Mouse (Mus musculus): ENCODE data around the gene Dcst2. TPM values are rescaled to one million over a fixed set of nuclear protein-coding genes. Genes with fewer than 3 reads are reported as not detected.
A peak's percentile ranks its signal among the peaks of the same experiment; 100 is the strongest.

Dcst2 gene
- total RNA-seq, 2 experiments from 2014 or later = 0.34 to 0.35 TPM

GRCm38 (mm10) chr3:89383651-89384255 lies 22.0 kb downstream of the Dcst2 start:
- no peak for DNase-seq (ENCODE audit: low spot score in 2 of 2)
- intact Hi-C loops (cut with DNase I) = no loop called here

DNA sequence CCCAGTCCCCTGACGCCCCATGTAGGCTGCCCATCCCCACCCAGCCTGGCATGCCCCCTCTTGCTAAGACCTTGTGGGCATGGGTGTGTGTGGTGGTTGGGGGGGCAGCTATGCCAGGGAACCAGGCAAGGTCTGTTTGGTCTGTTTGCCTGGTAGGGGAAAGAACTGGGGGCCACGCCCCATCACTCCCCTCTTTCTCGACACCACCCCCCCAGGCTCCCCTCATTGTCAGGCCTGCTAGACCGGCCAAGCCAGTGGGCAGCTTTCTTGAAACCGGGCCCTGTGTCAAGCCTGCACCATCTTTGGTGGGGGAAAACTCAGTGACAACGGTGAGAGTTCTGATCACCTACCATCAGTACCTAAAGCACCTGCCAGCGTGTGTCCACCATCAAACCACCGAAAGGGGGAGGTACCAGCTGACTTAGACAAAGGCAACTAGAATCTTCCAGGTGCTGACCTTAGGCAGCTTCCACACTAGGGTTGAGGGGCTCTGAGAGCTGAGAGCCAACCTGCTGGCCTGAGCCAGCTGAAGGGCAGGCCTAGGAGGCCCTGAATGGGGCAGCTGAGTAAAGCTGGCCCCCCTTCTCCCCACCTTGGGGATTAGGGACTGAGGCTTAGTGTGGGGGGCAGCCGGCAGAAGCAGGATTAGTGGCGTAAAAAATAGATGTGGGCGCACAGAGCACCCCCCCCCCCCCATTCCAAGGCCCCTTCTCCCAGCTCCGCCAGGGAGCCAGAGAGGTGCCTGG lies 22.7 kb downstream of the Dcst2 start:
- intact Hi-C loops (cut with DNase I) = no loop called here
- DNase-seq (ENCODE audit: low spot score in 2 of 2) = no peak

DNA sequence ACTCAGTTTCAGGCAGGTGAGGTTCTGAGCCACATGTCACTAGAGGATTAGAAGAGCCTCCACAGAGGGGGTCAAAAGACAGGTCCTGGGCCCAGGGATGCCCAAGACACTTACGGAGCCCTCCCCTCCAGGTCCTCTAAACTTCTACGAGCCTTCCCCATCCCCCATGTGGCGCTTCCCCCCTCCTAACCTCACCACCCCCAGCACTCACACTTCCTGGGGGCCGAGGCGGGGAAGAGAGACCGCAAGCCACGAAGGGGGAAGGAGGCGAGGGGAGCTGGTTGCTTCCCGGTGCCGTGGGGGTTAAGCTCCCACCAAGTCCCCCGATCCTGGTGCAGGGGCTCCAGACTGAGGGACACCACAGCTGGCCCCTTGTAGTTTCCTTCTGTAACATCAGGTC lies 23.7 kb downstream of the Dcst2 start:
- DNase-seq (ENCODE audit: low spot score in 2 of 2) = no peak
- intact Hi-C loops (cut with DNase I) = no loop called here

DNA sequence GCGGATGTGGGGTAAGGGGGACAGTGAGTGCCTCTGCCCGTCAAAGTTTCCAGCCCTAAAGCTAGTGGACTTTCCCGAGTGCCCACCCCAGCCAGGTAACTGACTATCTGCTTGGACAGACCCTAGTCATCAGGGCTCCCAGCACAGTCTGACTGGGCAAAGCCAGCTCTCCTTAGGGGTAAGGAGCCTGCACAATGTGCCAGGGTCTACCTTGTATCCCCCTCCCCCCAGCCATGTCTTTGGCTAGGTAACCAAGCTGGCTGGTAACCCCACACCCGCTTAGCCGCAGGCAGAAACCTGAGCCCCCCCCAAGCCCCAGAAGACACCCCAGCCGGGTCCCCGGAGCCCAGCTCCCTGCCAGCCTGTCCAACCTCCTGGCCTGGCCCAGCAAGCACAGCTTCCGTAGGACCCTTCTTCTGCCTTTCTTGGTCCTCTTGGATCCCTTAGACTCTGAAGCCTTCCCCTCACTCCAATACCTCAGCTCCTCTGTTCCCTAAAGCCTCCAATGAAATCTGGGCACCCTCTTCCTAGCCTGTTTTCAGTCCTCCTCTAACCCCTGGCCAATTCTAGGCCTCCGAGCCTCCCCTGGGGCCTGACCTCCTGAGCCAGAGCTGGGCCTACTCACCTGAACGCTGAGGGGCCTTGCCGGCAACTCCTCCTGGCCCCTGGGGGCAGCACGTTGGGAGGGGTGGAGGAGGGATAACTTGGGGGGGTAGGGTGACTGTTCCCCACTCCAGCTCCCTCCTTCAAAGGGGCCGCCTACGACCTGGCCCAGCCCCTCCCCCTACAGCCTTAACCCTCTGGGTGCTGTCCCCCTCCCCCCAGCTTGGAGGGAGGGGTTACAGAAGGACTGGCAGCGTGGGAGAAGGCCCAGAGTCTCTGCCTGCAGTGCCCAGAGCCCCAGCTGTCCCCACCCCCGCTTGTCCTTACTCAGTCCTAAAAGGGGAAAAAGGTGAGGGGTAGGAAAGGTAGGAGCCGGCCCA lies 25.0 kb downstream of the Dcst2 start:
- intact Hi-C loops (cut with DNase I) = no loop called here
- DNase-seq (ENCODE audit: low spot score in 2 of 2) = no peak

DNA sequence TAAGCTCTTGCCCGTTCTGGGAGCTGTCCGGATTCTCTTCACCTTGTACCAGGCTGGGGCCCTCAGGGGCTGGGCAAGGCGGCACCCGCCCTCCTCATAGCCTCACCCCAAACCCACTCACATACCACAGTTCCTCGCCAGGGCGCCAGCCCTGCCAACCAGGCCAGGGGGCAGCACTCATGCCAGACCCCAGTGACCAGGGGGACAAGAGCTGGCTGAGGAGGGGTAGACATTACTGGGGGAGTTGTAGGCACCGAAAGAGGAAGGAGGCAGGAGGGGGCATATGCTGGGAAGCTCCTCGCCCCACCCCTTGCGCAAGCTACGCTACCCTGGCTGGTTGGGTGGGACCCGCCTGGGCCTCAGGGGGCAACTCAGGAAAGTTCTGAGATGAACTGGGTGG lies 25.9 kb downstream of the Dcst2 start:
- intact Hi-C loops (cut with DNase I) = no loop called here
- DNase-seq (ENCODE audit: low spot score in 2 of 2) = no peak

DNA sequence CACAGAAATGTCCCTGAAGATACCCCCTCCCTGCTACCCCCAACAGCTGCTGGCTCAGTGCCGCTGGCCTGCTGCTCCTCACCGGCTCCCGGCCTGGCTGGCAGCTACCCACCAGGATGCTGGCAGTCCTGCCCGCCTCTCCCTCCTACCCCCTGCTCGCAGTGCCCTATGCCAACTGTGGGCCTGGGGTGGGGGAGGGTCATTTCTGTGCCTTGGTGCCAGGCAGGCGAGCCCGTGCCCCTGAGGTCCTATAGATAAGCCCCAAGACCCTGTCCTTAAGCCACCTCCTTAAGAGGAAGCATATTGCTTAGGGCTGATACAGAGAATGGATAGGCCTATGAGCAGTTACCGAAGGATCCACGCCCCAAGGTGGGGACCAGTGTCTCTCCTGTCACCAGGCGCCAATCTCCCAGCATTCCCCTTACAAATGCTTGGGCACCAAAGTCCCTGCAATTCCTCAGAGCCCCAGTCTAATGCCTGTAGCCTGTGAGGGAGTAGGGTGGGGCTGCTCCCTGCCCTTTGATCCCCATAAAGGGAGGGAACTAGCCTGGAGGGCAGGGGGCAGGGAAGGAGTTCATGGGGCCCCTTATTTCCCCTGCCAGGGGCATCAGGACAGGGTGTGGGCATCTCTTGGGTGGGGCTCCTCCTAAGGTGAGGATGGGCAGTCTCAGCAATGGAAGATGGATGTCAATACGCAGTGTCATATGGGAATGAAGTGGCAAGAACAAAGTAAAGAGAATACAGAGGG lies 26.5 kb downstream of the Dcst2 start:
- DNase-seq (ENCODE audit: low spot score in 2 of 2) = peak; percentile 40 to 45
- intact Hi-C loops (cut with DNase I) = no loop called here

DNA sequence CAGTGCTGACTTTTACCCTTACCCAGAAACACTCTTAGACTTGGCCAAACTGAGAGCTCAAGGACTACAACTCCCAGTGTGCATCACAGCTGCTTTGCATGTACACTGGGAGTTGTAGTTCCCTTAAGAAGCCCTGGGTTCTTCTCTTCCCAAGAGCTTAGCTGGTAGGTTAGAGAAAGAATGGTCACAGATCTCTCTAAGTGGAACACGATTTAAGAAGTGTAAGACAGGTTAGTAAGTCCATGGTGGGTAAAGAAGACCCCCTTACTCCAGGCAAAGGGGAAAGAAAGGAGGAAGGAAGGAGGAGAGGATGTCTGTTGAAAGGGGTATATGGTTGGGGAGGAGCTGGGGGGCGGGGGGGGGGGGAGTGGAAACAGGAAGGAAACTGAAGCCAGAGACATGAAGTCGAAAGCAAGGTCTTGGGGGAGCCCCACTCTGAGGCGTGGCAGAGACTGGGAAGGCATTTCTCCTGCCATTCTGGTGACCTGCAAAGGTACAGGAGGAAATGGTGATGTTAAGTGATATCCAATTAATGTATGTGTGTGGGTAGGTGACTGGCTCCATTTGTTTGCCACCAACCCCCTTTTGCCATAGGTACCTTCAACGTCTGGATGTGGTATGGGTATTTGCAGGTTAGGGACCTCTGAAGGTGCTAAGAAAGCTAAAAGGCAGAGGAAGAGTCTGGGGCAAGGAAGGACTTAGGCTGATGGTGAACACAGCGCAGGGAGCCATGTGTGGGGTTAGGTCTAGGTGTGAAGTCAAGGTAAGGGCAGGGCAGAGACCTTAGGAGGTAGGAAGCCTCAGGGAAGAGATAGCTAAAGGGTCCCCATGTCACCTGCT lies 27.3 kb downstream of the Dcst2 start:
- intact Hi-C loops (cut with DNase I) = no loop called here
- peak; percentile 45 to 54 for DNase-seq (ENCODE audit: low spot score in 2 of 2)

- no peak for DNase-seq (ENCODE audit: low spot score in 2 of 2)
- intact Hi-C loops (cut with DNase I) = no loop called here
Measured at GRCm38 (mm10) chr3:89390111-89390515, 28.3 kb downstream of the Dcst2 start.

DNA sequence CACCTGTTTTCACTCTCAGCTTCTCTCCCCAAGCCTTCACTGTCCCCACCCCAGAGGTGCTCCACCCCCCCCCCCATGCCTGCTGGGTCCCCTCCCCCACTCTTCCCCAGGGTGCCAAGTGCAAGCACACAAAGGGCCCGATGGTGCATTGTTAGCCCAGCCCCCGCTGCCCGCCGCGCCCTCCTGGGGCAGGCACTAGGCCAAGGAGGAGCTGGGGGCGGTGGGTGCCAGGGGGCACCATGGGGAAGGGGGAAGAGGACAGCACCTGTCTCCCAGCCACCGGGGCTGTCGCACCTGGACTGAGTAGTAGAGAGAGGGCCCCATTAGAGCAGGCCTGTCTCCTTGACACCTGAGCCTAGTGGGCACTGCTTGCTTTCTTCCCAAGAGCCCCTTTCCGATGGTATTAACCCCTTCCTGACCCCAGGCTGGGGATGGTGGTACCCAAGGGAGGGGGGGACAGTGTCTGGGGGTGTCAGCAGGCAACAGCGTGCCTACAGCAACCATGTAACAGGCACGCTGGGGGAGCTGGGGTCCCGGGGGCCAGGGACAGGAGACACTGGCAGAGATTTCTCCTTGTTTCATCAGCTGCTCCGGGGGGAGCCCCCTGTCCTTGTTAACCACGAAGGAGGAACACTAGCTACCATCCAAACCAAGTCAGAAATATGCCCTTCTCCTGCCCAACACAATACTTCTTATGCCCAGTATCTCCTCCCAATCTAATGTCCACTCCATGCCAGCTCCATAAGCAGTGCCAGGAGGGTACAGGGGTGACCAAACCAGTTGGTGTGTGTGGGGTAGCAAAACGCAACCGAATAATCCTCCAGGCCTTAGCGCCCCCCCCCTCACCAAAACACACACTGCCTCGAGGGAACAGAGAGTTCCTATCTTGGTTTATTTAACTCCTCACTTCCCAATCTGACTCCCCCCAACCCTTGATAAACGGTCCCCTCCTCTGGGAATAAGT lies 29.2 kb downstream of the Dcst2 start:
- DNase-seq (ENCODE audit: low spot score in 2 of 2) = peak in 1 of 2 experiments; percentile 17

GRCm38 (mm10) chr3:89391663-89392511 lies 30.1 kb downstream of the Dcst2 start:
- DNase-seq (ENCODE audit: low spot score in 2 of 2) = peak in 1 of 2 experiments; percentile 48
- intact Hi-C loops (cut with DNase I) = no loop called here

More for the DNA sequence above, 29.2 kb downstream of the Dcst2 start:
- intact Hi-C loops (cut with DNase I) = no loop called here

DNA sequence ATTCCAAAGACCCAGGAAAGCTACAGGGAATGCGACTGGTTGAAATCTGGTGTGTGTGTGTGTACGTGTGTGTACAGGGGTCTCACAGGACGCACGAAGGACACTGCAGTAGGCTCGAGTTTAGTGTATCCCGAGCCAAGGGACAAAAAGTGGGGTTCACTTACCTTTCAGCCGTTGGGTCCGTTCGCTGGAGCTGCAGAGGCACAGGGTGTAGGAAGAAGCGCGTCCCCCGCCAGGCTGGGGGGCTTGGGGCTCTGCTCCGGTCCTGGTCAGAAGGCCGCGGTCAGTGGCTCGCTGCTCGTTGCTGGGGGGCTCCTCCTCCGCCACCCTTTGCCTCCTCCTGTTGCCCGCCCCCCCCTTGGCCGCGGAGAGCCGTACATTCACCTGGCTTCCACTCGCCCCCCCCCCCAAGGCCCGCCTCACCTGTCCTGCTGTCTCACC lies 31.1 kb downstream of the Dcst2 start:
- DNase-seq (ENCODE audit: low spot score in 2 of 2) = no peak
- intact Hi-C loops (cut with DNase I) = no loop called here

DNA sequence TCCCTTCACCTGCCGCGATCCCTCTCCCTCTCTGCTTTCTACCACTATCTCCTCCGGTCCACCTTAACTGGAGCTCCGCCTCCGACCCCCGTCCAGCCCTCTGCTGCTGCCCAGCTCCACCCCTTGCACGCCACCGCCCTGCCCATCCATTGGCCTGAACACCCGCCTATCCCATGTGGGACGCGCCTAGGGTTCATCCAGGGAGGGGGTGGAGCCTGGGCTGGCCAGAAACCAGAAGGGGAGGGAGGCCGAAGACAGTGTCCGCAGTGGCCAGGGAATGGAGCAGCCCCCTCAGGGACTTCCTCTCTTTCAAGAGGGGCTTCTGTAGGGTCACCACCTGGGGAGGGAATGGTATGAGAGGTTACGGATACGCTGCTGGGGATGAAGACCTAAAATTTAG lies 31.8 kb downstream of the Dcst2 start:
- peak; percentile 95 to 97 for DNase-seq (ENCODE audit: low spot score in 2 of 2)
- intact Hi-C loops (cut with DNase I) = no loop called here

DNA sequence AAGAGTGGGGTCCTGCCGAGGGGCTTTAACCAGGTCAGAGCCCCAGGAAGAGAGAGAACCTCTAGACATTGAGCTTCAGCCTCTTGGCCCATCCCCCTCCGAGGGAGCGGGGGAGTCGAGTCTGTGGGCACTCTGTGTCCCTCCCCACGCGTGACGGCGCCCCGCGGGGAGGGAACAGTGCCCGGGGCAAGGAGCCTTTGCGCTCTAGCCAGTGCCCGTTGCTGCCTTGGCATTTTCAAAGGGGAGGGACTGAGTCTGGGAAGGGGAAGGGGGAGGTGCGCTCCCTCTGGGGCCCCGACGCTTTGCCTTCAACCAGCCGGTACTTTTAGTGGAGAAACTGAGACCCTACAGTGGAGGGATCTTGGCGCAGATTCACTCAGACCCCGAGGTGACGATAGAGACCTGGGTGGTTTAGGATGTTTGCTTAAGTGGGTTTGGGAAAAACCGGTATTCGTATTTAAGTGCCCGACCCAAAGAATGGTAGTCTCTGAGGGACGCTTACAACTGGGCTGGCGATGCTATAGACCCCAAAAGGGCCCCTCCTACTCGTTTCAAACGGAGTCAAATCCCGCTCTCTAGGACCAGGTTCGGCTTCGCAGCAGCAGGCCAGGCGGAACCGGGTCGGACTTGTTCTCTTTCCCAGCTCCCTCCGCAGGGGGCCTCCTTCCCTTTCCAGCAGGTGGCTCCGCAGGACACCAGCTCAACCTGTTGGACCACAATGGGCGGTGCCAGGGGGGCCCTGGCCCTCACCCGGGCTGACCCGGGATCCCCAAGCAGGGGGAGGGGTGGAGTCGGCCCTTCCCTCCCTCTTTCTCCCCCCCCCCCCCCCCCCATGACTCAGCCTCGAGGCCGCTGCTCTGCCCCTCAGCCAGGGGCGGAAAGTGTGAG lies 32.5 kb downstream of the Dcst2 start, which contains the start of gene Zbtb7b:
TSS of gene Zbtb7b (minus strand) at position 771 of the 888 bp plus-strand sequence.
- intact Hi-C loops (cut with DNase I) = no loop called here
- peak; percentile 49 to 67 for DNase-seq (ENCODE audit: low spot score in 2 of 2)

DNA sequence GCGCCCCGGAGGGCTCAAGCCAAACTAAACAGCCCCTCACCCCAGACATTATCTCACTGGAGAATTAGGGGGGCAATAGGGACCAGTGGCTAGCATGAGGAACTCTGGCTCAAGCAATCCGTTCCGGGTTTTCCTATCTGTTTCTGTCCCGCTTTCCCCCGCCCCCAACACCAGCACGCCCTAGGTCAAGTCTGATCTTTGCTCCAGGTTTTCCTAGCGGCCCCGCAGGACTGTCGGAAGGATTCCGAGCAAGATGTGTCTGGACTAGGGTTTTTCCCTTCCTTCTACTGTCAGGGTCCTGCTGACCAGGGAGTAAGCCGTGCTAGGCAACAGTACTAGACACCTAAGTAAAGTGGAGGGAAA lies 33.1 kb downstream of the Dcst2 start:
- DNase-seq (ENCODE audit: low spot score in 2 of 2) = peak; percentile 60 to 69
- intact Hi-C loops (cut with DNase I) = no loop called here

- no peak for DNase-seq (ENCODE audit: low spot score in 2 of 2)
- intact Hi-C loops (cut with DNase I) = no loop called here
Measured at GRCm38 (mm10) chr3:89395419-89395805, 33.6 kb downstream of the Dcst2 start.
